Mouse (Mus musculus): ENCODE results near the gene Prn. TPM values are rescaled to one million over a fixed set of nuclear protein-coding genes. Genes with fewer than 3 reads are reported as not detected.

Prn gene
- polyA plus RNA-seq, 1 experiment from 2014 or later = not detected

GRCm38 (mm10) chr2:131952456-131952855, 42.7 kb downstream of the Prn start:
- no peaks in the 10 kb centered on the region for H3K36me3 ChIP-seq
- H3K27me3 ChIP-seq = peaks cover 24% of the 10 kb centered on the region; the same call in 1 of the 2 replicates
- H3K4me2 ChIP-seq = peak overlapping the region; percentile 50
- peaks cover 28% of the 10 kb centered on the region for H3K4me1 ChIP-seq
- no peak overlapping the region for H3K9ac ChIP-seq
- 42% methylated on average over 2 of the region's 2 CpGs for WGBS
- peak overlapping the region; percentile 20; the same call in 1 of the 2 replicates for H3K4me3 ChIP-seq
- no peak for ATAC-seq (ENCODE audit: borderline replicate concordance, extremely low read depth, low FRiP score, low TSS enrichment)
- no peaks in the 10 kb centered on the region for H3K9me3 ChIP-seq
- no peak overlapping the region for H3K27ac ChIP-seq

GRCm38 (mm10) chr2:131952961-131953538, 43.3 kb downstream of the Prn start:
- H3K4me1 ChIP-seq = peaks cover 28% of the 10 kb centered on the region
- peak overlapping the region; percentile 50 for H3K4me2 ChIP-seq
- 13% methylated on average over 29 of the region's 29 CpGs for WGBS
- ATAC-seq (ENCODE audit: borderline replicate concordance, extremely low read depth, low FRiP score, low TSS enrichment) = no peak
- no peaks in the 10 kb centered on the region for H3K36me3 ChIP-seq
- H3K9me3 ChIP-seq = no peaks in the 10 kb centered on the region
- peak overlapping the region; percentile 20 for H3K4me3 ChIP-seq
- no peak overlapping the region for H3K9ac ChIP-seq
- H3K27me3 ChIP-seq = peaks cover 24% of the 10 kb centered on the region; the same call in 1 of the 2 replicates
- no peak overlapping the region for H3K27ac ChIP-seq

- H3K36me3 ChIP-seq = no peaks in the 10 kb centered on the region
- H3K4me2 ChIP-seq = peak overlapping the region; percentile 50
- no peak overlapping the region for H3K27ac ChIP-seq
- 84% methylated on average over 4 of the region's 4 CpGs for WGBS
- H3K9me3 ChIP-seq = no peaks in the 10 kb centered on the region
- H3K4me1 ChIP-seq = peaks cover 22% of the 10 kb centered on the region
- no peak overlapping the region for H3K9ac ChIP-seq
- H3K4me3 ChIP-seq = no peak overlapping the region; the same call in 1 of the 2 replicates
- ATAC-seq (ENCODE audit: borderline replicate concordance, extremely low read depth, low FRiP score, low TSS enrichment) = no peak
- H3K27me3 ChIP-seq = peaks cover 24% of the 10 kb centered on the region; the same call in 1 of the 2 replicates
Measured at GRCm38 (mm10) chr2:131953711-131954110, 44.0 kb downstream of the Prn start.

GRCm38 (mm10) chr2:131954835-131955234, 45.1 kb downstream of the Prn start:
- 37% methylated on average over 9 of the region's 9 CpGs for WGBS
- no peaks in the 10 kb centered on the region for H3K9me3 ChIP-seq
- no peaks in the 10 kb centered on the region for H3K36me3 ChIP-seq
- no peak overlapping the region for H3K27ac ChIP-seq
- peak overlapping the region; percentile 52 for H3K4me2 ChIP-seq
- peaks cover 22% of the 10 kb centered on the region for H3K4me1 ChIP-seq
- H3K27me3 ChIP-seq = peaks cover 24% of the 10 kb centered on the region; the same call in 1 of the 2 replicates
- H3K4me3 ChIP-seq = peak overlapping the region; percentile 21
- ATAC-seq (ENCODE audit: borderline replicate concordance, extremely low read depth, low FRiP score, low TSS enrichment) = no peak
- no peak overlapping the region for H3K9ac ChIP-seq

- no peak overlapping the region for H3K9ac ChIP-seq
Measured at GRCm38 (mm10) chr2:131955264-131955663, 45.5 kb downstream of the Prn start.

GRCm38 (mm10) chr2:131956336-131957256, 46.8 kb downstream of the Prn start:
- Histone ChIP-seq H3K27ac (no peak overlapping the region), H3K9me3 (no peaks in the 10 kb centered on the region), H3K9ac (no peak overlapping the region), H3K4me2 (no peak overlapping the region), H3K27me3 (peaks cover 18% of the 10 kb centered on the region; the same call in 1 of the 2 replicates), H3K36me3 (no peaks in the 10 kb centered on the region), H3K4me3 (no peak overlapping the region), H3K4me1 (peaks cover 19% of the 10 kb centered on the region)
- ATAC-seq (ENCODE audit: borderline replicate concordance, extremely low read depth, low FRiP score, low TSS enrichment) = no peak
- 75% methylated on average over 7 of the region's 7 CpGs for WGBS

More at GRCm38 (mm10) chr2:131955264-131955663, 45.5 kb downstream of the Prn start:
- WGBS = 5% methylated on average over 17 of the region's 17 CpGs
- peaks cover 22% of the 10 kb centered on the region for H3K4me1 ChIP-seq
- H3K36me3 ChIP-seq = no peaks in the 10 kb centered on the region
- peak overlapping the region; percentile 21 for H3K4me3 ChIP-seq
- H3K9me3 ChIP-seq = no peaks in the 10 kb centered on the region
- ATAC-seq (ENCODE audit: borderline replicate concordance, extremely low read depth, low FRiP score, low TSS enrichment) = peak; percentile 55; the same call in 1 of the 2 replicates
- H3K4me2 ChIP-seq = peak overlapping the region; percentile 52
- H3K27ac ChIP-seq = no peak overlapping the region
- peaks cover 23% of the 10 kb centered on the region; the same call in 1 of the 2 replicates for H3K27me3 ChIP-seq

GRCm38 (mm10) chr2:131957731-131958222, 48.0 kb downstream of the Prn start:
- Histone ChIP-seq H3K27ac (no peak overlapping the region), H3K36me3 (no peaks in the 10 kb centered on the region), H3K27me3 (peaks cover 13% of the 10 kb centered on the region; the same call in 1 of the 2 replicates), H3K4me1 (peaks cover 16% of the 10 kb centered on the region), H3K9me3 (no peaks in the 10 kb centered on the region), H3K4me3 (no peak overlapping the region), H3K4me2 (no peak overlapping the region), H3K9ac (no peak overlapping the region)
- no peak for ATAC-seq (ENCODE audit: borderline replicate concordance, extremely low read depth, low FRiP score, low TSS enrichment)
- WGBS = 43% methylated on average over 9 of the region's 9 CpGs

GRCm38 (mm10) chr2:131961671-131962070, 51.9 kb downstream of the Prn start:
- Histone ChIP-seq H3K4me3 (no peak overlapping the region), H3K4me1 (no peaks in the 10 kb centered on the region), H3K27ac (no peak overlapping the region), H3K36me3 (no peaks in the 10 kb centered on the region), H3K9me3 (no peaks in the 10 kb centered on the region), H3K4me2 (no peak overlapping the region), H3K9ac (no peak overlapping the region), H3K27me3 (no peaks in the 10 kb centered on the region)
- ATAC-seq (ENCODE audit: borderline replicate concordance, extremely low read depth, low FRiP score, low TSS enrichment) = no peak
- 60% methylated on average over 2 of the region's 2 CpGs for WGBS

GRCm38 (mm10) chr2:131970597-131970996, 60.8 kb downstream of the Prn start:
- Histone ChIP-seq H3K9ac (no peak overlapping the region), H3K36me3 (no peaks in the 10 kb centered on the region), H3K27ac (no peak overlapping the region), H3K27me3 (no peaks in the 10 kb centered on the region), H3K9me3 (no peaks in the 10 kb centered on the region), H3K4me3 (no peak overlapping the region), H3K4me2 (no peak overlapping the region), H3K4me1 (no peaks in the 10 kb centered on the region)
- no peak for ATAC-seq (ENCODE audit: borderline replicate concordance, extremely low read depth, low FRiP score, low TSS enrichment)
- 92% methylated on average over 2 of the region's 2 CpGs for WGBS

- no peaks in the 10 kb centered on the region for H3K4me1 ChIP-seq
- H3K27me3 ChIP-seq = no peaks in the 10 kb centered on the region
- no peak for ATAC-seq (ENCODE audit: borderline replicate concordance, extremely low read depth, low FRiP score, low TSS enrichment)
- 63% methylated on average over 4 of the region's 4 CpGs for WGBS
- no peaks in the 10 kb centered on the region for H3K36me3 ChIP-seq
- no peak overlapping the region for H3K4me3 ChIP-seq
- no peaks in the 10 kb centered on the region for H3K9me3 ChIP-seq
- no peak overlapping the region for H3K9ac ChIP-seq
- no peak overlapping the region for H3K4me2 ChIP-seq
- H3K27ac ChIP-seq = no peak overlapping the region
Measured at GRCm38 (mm10) chr2:131971098-131971497, 61.3 kb downstream of the Prn start.

- whole genome bisulfite sequencing = 70% methylated on average over 3 of the region's 3 CpGs
- H3K36me3 ChIP-seq = no peaks in the 10 kb centered on the region
- no peak overlapping the region for H3K4me3 ChIP-seq
- H3K4me1 ChIP-seq = no peaks in the 10 kb centered on the region
- H3K9ac ChIP-seq = no peak overlapping the region
- no peak for ATAC-seq (ENCODE audit: borderline replicate concordance, extremely low read depth, low FRiP score, low TSS enrichment)
- no peak overlapping the region for H3K27ac ChIP-seq
- H3K9me3 ChIP-seq = no peaks in the 10 kb centered on the region
- H3K4me2 ChIP-seq = no peak overlapping the region
- no peaks in the 10 kb centered on the region for H3K27me3 ChIP-seq
Measured at GRCm38 (mm10) chr2:131976663-131977062, 66.9 kb downstream of the Prn start.

GRCm38 (mm10) chr2:131980866-131981265, 71.1 kb downstream of the Prn start:
- H3K27ac ChIP-seq = no peak overlapping the region
- no peaks in the 10 kb centered on the region for H3K27me3 ChIP-seq
- H3K4me3 ChIP-seq = no peak overlapping the region
- no peaks in the 10 kb centered on the region for H3K36me3 ChIP-seq
- no peak overlapping the region for H3K9ac ChIP-seq
- WGBS = 26% methylated on average over 9 of the region's 9 CpGs
- H3K4me1 ChIP-seq = no peaks in the 10 kb centered on the region
- H3K9me3 ChIP-seq = no peaks in the 10 kb centered on the region
- ATAC-seq (ENCODE audit: borderline replicate concordance, extremely low read depth, low FRiP score, low TSS enrichment) = peak; percentile 83
- no peak overlapping the region for H3K4me2 ChIP-seq

Data from lung, embryonic 15.5 days (tissue).